Mouse (Mus musculus) 3T3-L1 (cell line): ENCODE measurements at regions not wholly inside any gene's neighbourhood (a gene's known extent, or its start where the extent isn't known, plus 50 kb on each side); places are given as distances from the start of the nearest gene placed in this dataset.

ENCODE experiments used
- DNase-seq: peaks from one replicate; pipeline ENCODE4 v3.0.0-alpha.2; 2015; ENCODE audit warnings: low read depth, low spot score

DNA sequence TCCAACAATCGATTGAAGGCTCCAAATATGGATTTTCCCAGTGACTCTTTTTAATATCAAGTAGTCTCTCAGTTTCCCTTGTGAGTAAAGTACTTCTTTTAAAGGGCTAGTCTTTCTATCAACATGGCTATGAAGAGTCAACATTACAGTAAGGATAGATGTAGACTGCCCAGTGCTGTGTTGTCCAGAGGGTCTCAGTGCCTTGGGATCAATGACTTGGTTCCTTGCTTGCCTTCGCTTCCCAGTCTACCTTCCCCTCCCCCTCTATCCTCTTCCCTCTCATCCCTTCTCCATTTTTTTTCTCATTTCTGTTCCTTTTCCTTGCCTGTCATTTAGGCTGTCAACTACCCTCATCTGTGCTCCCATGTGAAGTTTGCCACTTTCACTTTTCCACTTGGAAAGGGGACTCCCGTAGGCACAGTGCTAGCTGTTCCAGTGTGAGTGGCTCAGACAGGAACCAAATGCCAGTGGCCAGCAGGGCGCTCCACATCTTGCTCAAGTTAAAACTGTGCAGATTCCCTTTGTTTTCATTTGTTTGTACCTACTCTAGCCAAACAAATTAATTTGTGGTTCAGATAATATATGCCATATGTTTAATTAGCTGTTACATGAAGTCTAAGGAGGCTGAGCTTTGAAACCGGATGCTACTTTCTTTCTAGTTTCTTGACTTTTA lies 608.9 kb downstream of the Lmo4 start:
- DNase-seq = peak; percentile 67

DNA sequence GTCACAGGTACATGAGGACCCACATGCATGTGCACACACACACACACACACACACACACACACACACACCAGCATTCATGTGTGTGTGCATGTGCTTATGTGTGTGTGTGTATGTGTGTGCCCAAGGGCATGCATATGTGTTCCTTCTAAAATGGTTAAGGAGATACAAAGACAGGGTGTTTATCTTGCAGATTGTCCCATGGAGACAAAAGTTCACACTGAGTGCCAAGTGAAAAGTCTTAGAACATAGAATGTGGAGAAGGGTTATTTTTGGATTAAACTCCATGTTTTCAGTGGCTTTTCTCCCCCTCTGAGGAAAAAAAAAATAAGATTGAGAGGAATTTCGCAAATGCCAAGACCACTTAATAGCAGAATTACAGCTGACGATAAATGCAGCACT lies 609.9 kb downstream of the Lmo4 start:
- no peak for DNase-seq

DNA sequence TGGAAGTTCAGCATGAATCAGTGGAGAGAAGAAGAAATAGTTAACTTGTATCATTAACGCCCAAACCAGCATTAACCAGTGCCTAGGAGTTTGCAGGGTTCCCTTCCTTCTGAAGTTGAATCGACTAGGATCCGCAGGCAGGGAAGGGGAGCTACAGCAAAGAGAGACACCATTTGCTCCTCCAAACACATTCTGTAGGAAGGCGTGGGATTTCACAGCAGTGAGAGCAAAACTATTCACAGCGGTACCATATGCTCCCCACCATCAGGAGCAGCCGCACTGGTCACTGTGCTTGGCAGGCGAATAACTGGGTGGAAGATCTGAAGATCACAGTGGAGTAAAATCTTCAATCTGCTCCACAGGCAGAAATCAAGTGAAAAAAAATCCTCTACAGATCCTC lies 610.3 kb downstream of the Lmo4 start:
- no peak for DNase-seq

DNA sequence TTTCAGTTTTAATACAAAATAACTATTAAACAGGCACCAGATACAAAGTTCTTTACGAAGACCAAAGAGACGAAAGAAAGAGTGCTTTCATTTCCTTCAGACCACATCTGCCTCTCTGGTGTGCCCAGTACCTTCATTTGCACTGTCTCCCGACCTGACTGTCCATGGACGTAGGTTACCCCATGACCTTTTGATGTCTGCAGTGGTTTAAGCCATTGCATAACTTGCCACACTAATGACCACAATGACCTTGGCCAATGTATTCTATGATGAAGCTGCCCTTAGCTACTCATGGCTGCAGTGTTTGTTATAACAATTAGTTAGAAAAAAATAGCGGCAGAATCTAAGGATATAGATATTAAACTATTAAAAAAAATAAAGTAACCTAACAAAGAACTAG lies 618.4 kb downstream of the Lmo4 start:
- no peak for DNase-seq

DNA sequence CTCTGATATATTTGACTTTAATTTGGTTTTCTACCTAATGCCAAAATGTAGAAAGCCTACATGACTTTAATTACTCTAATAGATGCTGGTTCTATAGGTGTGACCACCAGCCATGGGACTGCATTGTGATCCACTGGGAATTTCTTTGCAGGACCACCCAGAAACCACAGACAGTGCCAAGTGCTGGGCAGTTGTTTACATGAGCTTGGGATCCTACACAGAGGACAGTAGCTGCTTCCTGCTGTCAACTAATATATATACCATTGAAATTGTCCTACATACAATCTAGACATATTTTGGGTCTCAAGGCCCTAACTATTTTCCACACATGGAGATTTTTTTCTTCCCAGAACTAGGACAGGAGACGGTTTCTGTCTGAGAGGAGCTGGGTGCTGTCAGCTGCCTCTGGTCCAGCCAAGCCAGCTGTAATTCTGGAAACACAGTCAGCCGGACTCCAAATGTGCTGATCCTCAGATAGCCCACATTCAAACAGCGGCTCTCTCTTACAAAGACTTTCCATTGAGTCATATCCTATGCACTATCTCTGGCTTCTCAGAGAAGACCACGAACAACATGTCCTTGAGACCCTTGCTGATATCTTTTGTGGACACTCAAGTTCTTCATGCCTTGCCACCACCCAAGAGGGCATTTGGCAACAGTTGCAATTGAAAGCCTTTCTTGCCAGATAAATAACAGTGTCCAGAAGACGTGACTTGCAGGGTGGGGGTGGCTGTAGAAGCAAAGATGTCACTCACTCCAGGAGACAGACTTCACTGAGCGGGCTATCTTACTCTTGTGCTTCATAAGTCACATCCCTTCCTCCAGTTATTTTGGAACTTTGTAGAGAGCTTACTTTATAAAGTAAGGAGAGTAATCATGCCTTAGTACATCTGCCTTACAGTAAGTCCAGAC lies 620.1 kb downstream of the Lmo4 start:
- no peak for DNase-seq

DNA sequence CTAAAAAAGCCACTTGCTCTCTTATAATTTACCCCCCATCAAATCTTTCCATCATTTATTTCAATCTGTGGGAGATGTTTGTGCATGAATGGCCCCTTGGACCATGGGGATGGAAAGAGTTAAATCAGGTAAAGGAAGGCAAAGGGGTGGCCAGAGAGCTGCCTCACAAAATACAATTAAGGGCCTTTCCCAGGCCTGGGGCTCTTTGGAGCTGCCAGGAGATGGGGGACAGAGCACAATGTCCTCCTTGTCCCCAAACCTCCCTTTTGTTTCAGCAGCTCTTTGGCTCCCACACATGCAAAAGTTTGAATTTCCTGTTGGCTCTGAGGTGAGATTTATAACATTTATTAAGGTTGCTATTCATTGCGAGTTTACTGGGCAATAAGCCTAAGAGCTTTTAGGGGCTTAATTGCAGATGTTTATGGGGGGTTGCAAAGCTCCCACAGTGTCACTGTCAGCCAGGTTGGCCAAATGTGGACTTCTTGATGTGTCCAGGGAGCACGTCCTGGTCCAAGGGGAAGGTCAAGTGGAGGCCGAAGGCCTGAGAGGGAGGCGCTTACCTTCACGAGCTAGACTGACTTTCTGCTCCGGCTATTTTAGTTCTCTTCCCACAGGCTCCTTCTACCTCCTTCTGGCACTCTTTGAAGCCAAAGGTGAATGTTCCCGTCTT lies 628.5 kb downstream of the Lmo4 start:
- DNase-seq = no peak

DNA sequence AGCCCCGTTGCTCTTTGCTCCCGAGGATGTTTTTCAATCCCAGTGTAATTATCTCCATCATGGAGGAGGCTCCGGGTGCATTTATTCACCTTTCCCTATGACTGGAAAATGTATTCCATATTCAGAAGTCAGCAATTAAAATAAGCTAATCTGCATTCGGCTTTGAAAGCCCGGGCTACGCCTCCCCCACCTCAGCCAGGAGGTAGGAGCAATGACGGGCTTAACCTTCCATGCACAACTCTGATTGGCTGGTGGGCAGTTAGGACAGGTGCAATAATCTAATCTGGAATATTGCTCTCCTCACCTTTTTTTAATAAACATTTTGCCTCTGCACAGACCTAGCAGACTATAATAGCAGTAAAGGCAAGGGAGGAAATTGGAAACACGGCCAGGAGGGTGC lies 629.3 kb downstream of the Lmo4 start:
- no peak for DNase-seq

DNA sequence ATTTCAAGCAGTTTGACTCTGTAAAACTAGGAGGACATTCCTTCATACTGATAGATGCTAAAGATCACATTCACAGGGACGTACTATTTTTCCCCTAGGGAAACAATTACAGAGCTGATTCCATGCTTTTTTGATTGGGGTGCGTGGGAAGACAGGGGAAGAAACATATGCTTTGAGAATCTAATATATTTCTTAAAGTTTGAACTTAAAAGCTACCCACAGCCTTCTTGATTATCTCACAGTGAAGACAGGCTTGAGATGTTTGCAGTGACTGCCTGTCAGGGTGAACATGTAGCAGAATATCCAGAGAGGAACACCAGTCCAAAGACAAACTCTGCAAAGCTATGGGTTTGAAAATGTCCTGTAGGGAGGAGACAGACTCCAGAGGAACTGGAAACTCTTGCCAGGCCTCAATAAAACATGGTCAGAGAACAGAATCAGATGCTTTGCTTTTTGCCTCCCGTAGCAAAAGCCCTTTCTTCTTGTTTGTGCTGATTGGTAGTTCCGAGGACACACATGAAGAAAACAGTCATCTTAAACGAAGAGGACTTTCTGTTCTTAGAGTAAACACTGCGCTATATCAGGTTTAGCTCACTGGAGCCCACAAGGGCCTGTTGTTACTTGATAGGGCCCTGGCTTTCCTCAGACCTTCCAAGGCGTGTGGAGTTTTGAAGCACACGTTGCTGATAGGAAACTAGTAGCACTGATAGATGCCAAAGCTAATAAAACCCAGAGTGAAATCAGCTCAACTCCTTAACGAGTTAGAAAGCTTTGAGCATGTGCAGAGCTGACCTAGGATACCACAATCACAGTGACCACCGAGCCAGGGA lies 630.8 kb downstream of the Lmo4 start:
- DNase-seq = no peak

DNA sequence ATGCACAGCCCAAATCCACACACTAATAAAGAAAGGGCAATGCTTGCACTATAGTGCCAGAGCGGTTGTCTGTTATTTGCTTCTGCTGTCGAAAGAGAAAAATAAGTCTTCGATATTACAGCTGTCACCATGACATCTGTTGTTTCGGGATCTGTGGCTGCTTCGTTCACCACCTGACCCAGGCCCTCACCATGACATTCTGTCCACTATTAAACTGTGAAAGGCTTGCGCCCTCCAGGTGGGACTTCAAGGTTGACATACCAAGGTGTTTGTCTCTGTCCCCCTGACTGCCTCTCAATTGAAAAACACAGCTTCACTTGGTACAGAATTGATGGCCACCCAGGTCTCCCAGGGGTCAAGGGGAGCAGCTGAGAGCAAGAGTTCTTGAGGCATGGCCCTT lies 635.1 kb downstream of the Lmo4 start:
- DNase-seq = no peak

DNA sequence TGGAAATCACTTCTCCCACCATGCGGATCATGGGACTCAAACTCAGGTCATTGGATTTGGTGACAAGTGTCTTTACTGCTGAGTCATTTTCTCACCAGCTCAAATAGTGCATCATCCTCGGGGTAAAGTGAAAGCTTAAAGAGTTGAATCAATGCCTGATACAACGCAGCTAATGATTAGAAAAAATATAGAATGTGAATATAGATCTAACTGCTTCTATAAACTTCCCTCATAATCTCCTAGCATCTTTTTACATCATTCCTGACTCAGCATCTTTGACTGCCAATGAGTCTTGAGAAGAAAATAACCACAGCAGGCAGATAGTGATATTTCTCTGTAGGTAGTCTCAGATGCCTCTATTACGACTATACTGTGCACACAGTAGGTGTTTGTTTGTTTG lies 640.0 kb downstream of the Lmo4 start:
- DNase-seq = no peak

DNA sequence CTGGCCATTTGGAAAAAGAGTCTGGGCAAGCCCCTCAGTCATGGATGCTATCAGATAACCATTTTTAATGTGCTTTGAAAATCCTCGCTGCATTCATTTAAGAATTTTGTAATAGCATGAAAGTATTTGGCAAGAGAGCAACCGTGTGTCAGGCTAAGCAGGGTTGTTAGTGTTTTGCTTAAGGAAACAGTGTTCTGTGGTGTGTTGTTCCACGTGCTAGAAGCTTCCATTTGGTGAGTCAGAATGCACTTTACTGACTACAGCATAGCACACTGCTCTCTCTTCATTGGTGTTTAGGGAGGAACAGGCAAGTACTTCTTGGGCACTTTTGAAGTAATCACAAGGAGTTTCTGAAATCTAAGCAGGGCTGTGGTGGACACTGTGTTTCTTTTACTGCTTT lies 661.0 kb upstream of the Pkn2 start:
- DNase-seq = peak; percentile 7

DNA sequence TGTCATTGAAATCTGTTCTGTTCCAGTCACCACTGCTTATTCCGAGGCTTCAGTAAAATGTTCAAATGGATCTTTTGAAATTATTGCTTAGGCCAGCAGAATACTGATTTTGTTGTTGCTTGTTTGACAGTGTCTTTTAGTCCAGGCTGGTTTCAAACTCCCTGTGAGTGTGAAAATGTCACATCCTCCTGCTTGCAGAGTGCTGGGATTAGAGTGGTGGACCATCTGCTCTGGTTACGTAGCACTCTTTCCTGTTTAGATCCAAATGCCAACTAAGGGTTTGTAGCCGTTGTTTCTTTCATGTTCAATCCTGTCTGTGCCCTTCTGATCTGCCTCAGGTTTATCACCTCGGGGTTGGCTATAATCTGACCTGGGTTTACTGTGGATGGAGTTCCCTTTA lies 646.2 kb upstream of the Pkn2 start:
- DNase-seq = no peak

DNA sequence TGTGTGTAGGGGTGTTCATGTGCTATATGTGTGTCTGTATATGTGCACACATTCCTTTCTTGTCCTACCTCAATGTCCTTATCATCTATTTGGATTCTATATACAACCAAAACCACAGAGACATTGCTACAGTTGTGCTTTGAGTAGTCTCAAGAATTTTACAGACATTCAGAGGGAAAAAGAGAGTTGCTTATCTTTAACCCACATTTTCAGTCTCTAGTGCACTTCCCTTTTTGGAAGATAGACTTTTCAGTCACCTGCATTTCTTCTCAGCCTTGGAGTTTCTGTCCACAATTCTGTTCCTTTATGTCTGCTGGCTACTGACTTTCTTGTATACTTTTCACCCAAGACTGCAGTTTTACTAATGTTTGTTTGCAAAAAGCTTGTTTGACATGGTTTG lies 645.5 kb upstream of the Pkn2 start:
- no peak for DNase-seq

DNA sequence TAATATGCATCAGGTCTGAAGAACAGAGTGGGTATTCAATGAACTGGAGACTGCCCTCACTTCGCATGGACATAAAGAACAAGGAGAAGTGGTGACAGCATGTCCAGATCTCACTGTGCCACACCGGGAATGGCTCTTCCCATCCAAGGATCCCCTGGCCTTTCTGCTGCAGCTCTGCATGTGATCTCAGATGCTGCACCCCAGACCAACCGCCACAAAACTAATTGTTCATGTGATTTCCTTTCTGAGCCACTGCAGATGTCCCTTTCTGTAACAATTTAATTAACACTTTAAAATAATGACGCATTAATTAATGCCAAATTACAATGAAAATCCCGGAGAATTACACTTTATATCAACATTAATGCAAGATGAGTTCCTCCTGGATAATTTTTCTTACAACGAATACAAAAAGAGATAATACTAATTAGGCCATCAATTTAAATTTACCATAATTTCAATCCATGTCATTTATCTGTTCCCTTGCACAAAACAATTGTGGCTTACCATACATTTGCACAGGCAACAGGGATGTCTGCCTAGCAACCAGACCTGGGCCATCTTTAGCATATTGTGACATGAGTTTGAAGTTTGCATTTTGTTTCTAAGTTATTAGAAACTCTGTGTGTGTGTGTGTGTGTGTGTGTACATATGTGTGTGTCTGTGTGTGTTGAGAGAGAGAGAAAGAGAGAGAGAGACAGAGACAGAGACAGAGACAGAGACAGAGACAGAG lies 630.9 kb upstream of the Pkn2 start:
- no peak for DNase-seq

DNA sequence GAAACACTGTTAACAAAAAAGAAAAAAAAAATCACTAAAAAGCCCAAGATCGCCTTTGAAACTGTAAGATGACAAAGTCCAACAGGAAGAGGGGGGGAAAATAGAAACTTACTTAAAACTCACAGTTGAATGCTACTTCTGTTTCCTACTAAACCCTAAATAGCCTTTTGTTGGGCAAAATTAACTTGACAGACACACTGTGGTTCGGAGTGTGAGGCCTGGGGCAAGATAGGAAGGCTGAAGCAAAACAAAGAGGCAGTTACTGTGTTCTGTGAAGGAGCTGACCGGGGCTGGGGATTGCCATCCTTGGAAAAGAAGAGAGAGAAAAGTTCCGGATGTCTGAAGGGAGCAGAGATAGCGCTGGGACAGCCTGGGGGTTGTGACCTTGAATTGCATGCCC lies 627.7 kb upstream of the Pkn2 start:
- DNase-seq = no peak

DNA sequence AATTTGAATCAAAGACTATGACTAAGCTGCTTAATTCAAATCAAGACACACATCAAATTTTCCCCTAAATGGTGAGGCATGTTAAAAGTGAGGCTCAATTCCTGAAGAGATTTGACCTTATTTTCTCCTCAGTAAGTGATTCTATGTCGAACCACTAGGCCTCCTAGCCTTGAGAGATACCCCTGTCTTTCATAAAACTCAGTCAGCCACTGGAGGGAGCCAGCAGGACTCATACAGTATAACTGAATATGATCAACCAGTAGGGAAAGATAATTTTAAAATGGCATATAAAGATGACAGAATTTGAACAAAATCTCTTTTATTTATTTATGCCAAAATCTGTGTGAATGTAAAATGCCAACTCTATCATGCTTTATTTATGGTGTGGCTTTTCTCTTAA lies 626.5 kb upstream of the Pkn2 start:
- peak; percentile 83 for DNase-seq

DNA sequence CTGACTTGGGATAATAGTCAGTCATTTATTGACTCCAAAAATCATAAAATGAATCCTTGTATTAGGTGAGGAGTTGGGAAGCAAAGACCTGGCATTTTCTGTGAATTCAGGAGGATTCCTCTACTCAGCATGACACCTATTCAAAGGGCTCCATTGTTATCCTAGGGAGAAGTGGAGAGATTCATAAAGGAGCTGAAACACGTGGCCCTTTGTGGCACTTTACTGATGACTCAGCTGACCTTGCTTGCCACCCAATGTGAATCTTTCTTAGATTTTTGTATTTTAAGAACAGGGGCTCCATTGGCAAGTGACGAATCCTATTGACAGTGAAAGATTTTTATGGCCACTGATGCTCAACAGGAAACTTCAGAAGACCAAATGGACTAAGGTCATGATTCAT lies 619.2 kb upstream of the Pkn2 start:
- DNase-seq = no peak

DNA sequence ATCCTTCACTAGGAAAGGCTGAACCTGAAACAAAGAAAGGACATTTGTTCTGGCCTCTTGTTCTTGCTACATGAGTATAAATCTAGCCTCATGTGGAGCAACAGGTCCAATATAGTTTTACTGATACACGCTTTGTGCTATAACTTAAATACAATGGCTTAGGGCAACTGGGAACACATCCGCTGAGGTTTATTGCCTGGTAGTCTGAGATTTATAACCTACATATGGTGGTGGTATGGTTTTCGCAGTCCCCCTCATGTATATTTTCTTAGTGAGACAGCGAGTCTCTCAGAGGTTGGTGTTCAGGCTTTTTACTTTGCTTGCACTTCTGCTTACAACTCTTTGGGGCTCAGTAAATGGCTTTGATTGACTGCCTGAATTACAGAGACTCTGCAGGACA lies 613.6 kb upstream of the Pkn2 start:
- DNase-seq = no peak

DNA sequence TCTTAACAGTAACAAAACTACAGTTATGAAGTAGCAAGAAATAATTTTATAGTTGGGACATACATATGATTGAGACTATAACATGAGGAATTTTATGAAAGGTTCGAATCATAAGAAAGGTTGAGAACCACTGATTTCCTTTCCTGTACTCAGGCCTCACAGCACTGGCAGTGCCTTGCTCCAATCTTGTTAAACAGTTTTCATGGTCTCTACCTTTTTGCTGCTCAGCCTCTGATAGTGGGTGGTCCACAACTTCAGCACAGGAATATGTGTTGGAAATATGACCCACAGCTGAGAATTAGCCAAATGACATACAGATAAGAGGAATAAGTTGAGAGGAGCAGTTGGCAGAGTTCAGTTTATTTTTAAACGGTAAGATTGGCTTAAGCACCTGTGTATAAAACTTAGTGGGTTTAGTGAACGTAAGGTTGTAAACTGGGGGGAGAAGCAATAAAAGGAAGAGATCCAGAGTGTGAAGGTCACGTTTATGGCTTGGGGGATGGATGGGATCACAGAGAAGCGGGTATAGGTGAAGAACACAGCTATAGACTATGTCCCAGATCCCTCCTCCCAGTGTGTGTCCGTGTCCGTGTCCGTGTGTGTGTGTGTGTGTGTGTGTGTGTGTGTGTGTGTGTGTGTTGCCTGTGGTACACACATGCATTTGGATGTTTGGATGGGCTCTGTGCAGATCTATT lies 596.3 kb upstream of the Pkn2 start:
- no peak for DNase-seq

DNA sequence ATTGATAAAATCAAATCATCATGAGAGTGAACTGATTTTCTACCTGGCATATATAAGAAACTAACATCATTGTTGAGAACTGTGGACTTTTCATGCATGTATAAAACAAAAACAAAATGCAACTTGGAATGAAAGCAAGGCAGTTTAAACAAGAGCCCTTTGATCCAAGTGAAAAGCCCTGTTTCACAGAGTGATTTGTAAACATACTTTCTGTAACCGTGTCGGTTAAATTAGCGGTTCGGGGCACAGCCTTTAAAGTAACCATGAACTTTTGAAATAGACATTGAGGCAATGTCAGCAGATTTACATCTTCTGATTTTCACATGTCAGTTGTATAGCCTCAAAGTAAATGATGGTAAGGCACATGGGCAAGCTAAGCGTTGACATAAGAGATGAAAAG lies 593.7 kb upstream of the Pkn2 start:
- no peak for DNase-seq
